Mouse (Mus musculus) urinary bladder, postnatal 36 days (tissue): ENCODE measurements around the gene Cdh5.
"Not testable (repeated sequence)": the region's sequence is repeated elsewhere in the genome, so short reads cannot be mapped to it uniquely, and the experiment has no call there.

ENCODE experiments used
- DNase-seq, 2 experiments: peaks; one replicate each; pipeline ENCODE4 v3.0.0; 2022; ENCODE audit warnings: low spot score in 2 of 2, mixed read lengths in 1 of 2

The Cdh5 gene

GRCm38 (mm10) chr8:104101415-104101814, at the start of gene Cdh5:
Gene Cdh5, plus strand, starts transcription at chr8:104101625.
- peak in 1 of 2 experiments; percentile 40 for DNase-seq

GRCm38 (mm10) chr8:104059922-104060321, 41.5 kb upstream of the Cdh5 start:
- DNase-seq: no peak

GRCm38 (mm10) chr8:104060446-104060845, 41.0 kb upstream of the Cdh5 start:
- DNase-seq: no peak

GRCm38 (mm10) chr8:104061048-104061988, 40.1 kb upstream of the Cdh5 start:
- DNase-seq: no peak

GRCm38 (mm10) chr8:104061989-104062820, 39.2 kb upstream of the Cdh5 start:
- DNase-seq: no peak

GRCm38 (mm10) chr8:104065223-104065622, 36.2 kb upstream of the Cdh5 start:
- no peak for DNase-seq

GRCm38 (mm10) chr8:104065906-104066518, 35.4 kb upstream of the Cdh5 start:
- no peak for DNase-seq

- DNase-seq: no peak
Observed at GRCm38 (mm10) chr8:104067390-104067925, 34.0 kb upstream of the Cdh5 start.

- DNase-seq: no peak
Observed at GRCm38 (mm10) chr8:104068421-104069035, 32.9 kb upstream of the Cdh5 start.

- DNase-seq: not testable (repeated sequence)
Observed at GRCm38 (mm10) chr8:104070201-104070865, 31.1 kb upstream of the Cdh5 start.

- no peak for DNase-seq
Observed at GRCm38 (mm10) chr8:104070949-104071348, 30.5 kb upstream of the Cdh5 start.

GRCm38 (mm10) chr8:104075079-104075478, 26.3 kb upstream of the Cdh5 start:
- no peak for DNase-seq

- DNase-seq: no peak
Observed at GRCm38 (mm10) chr8:104076541-104077412, 24.6 kb upstream of the Cdh5 start.

GRCm38 (mm10) chr8:104078091-104078490, 23.3 kb upstream of the Cdh5 start:
- no peak for DNase-seq

- no peak for DNase-seq
Observed at GRCm38 (mm10) chr8:104085281-104085680, 16.1 kb upstream of the Cdh5 start.

GRCm38 (mm10) chr8:104086615-104087014, 14.8 kb upstream of the Cdh5 start:
- DNase-seq: no peak

- no peak for DNase-seq
Observed at GRCm38 (mm10) chr8:104087091-104087490, 14.3 kb upstream of the Cdh5 start.

- not testable (repeated sequence) for DNase-seq
Observed at GRCm38 (mm10) chr8:104087878-104088277, 13.5 kb upstream of the Cdh5 start.

- no peak for DNase-seq
Observed at GRCm38 (mm10) chr8:104088881-104089280, 12.5 kb upstream of the Cdh5 start.
